Mouse (Mus musculus) heart, adult 2 months (tissue): ENCODE measurements around the gene Cyb561a3. TPM values are rescaled to one million over a fixed set of nuclear protein-coding genes. Genes with fewer than 3 reads are reported as not detected.

ENCODE experiments used
- DNase-seq, 2 experiments: peaks; one replicate each; pipeline ENCODE4 v3.0.0; 2021
- H3K27ac ChIP-seq: fragments of 200-600 bp; 2 replicates; pipeline ENCODE4 v1.8.1; 2022
- H3K27me3 ChIP-seq: fragments of 200-500 bp; 2 replicates; pipeline ENCODE4 v1.6.1; 2012; ENCODE audit warnings: mild to moderate bottlenecking, low read length, inconsistent platforms, mixed read lengths; ENCODE audit not compliant: control insufficient read depth, insufficient read depth
- H3K36me3 ChIP-seq: fragments of 200-500 bp; 2 replicates; pipeline ENCODE4 v1.6.1; 2012; ENCODE audit warnings: low read length, inconsistent platforms; ENCODE audit not compliant: control insufficient read depth, insufficient read depth
- H3K4me1 ChIP-seq: fragments of 200-500 bp; 2 replicates; pipeline ENCODE4 v1.6.1; 2011; ENCODE audit warnings: low read length; ENCODE audit not compliant: control insufficient read depth, insufficient read depth
- H3K4me3 ChIP-seq: fragments of 200-600 bp; 2 replicates; pipeline ENCODE4 v1.8.1; 2022
- H3K79me2 ChIP-seq: fragments of 200-500 bp; replicated peaks from 2 replicates; pipeline ENCODE4 v1.6.1; 2012; ENCODE audit warnings: mild to moderate bottlenecking, inconsistent platforms, low read length, moderate library complexity, mixed read lengths; ENCODE audit not compliant: control insufficient read depth, insufficient read depth
- H3K9ac ChIP-seq: fragments of 200-500 bp; 2 replicates; pipeline ENCODE4 v1.6.1; 2012; ENCODE audit warnings: low read depth, mild to moderate bottlenecking, control low read depth, inconsistent platforms, low read length, mixed read lengths
- CTCF ChIP-seq: fragments of 200-600 bp; IDR thresholded peaks from 2 replicates; pipeline ENCODE4 v1.8.1; 2022; ENCODE audit warnings: antibody characterized with exemption, mild to moderate bottlenecking, moderate library complexity
- EP300 ChIP-seq: fragments of 200-500 bp; IDR thresholded peaks from 2 replicates; pipeline ENCODE4 v1.6.1; 2011; ENCODE audit warnings: low read depth, low read length, control low read depth; ENCODE audit not compliant: insufficient read depth
- POLR2A ChIP-seq: fragments of 200-500 bp; IDR thresholded peaks from 2 replicates; pipeline ENCODE4 v1.6.1; 2011; ENCODE audit warnings: mild to moderate bottlenecking, low read depth, low read length, control low read depth; ENCODE audit not compliant: insufficient read depth
- WGBS: fragments of 180-500 bp; shearing (Covaris S2); methylation state at CpG from one replicate; pipeline ENCODE4 v1.1.7; 2018; 5-methylcytosine and 5-hydroxymethylcytosine counted together
- intact Hi-C: fragments of 180-260 bp; cut with DNase I; formaldehyde crosslinking; loops from one replicate; pipeline ENCODE4 v1.15.1; 2025
- long read RNA-seq: library from polyadenylated mRNA; stranded (forward); transcript quantifications from one replicate; pipeline ENCODE4 v2.0.0, GENCODE M21; 2021
- polyA plus RNA-seq: library from polyadenylated mRNA; depleted of rRNA; stranded (reverse); fragments of >200 nt; gene quantifications from 2 replicates; pipeline ENCODE4 v1.2.3, GENCODE M21; 2012; rRNA removed
- total RNA-seq, 2 experiments: library from RNA; stranded (reverse); gene quantifications; 2 replicates each; pipeline ENCODE4 v1.2.3; 2021

Gene Cyb561a3
- 10 to 100 TPM; 11.3 TPM for total RNA-seq
- 24.3 and 32.2 TPM in 2 replicates for polyA plus RNA-seq
- long read RNA-seq, transcript Cyb561a3-201 (7 exons, 1,474 nt) = major isoform, 8 of 26 reads
- long read RNA-seq, transcript Cyb561a3-209 (8 exons, 3,130 nt) = major isoform, 8 of 26 reads
- long read RNA-seq, partial matches to known transcripts = 2 of 26 reads
- long read RNA-seq, other reads (novel, unspliced or antisense) = 8 of 26 reads

DNA sequence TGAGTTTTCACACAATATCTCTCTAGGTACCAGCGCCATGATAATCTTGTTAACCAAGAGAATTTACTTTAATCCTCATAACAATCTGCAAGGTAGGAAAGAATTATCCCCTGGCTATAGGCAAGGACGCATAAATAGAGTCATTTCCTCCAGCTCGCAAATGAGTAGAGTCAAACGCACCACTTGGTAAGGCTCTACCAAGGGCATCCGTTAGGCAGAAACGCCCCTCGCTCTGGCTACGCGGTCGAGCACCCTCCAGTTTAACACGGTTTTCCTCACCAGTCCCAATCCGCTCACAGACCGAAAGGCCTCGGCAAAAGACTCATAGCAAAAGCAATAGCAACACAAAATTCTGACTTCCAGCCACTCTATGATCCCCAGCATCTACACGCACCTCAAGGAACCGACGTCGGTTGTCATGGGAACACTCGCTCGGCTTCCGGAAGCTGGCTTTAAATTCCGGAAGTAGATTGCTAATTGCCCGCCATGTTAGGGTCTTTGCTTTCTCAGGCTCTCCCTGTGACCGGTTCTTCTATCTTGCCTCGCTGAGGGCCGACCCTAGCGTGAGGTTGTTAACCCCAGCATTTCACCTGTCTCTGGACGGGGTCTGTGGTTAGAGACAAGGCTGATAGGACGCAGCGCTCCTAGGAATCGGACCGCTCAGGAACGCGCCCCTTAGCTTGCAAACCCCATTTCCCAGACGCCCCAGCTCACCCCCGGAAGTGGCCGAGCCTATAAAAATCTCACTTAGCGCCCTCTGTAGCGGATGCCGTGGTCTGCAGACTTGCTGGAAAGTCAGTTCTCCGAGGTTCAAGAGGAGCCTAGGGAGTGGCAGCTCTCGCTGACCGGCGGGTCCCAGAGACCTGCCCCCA lies at the start of gene Cyb561a3, which contains the start of gene Tmem138:
Gene Cyb561a3, plus strand, starts transcription at position 483 of the 872 bp plus-strand sequence.
Gene Tmem138, minus strand, starts transcription at position 673 of the 872 bp plus-strand sequence.
- Histone ChIP-seq H3K4me1 (peaks cover 1% of the 10 kb centered on the region; the same call in 1 of the 2 replicates), H3K27ac (peak within 1 kb of the TSS; percentile 97), H3K36me3 (no peaks in the 10 kb centered on the region), H3K79me2 (peaks cover 2% of the 10 kb centered on the region; the same call in 1 of the 2 replicates), H3K4me3 (peak within 1 kb of the TSS; percentile 90), H3K27me3 (no peaks in the 10 kb centered on the region), H3K9ac (peak within 1 kb of the TSS; percentile 77)
- intact Hi-C loops = loop anchor here (1.0 to 2.0 kb wide), 3 partner anchors 22 to 52 kb away; partner anchors contain the start of genes Cpsf7, Ddb1 and Tkfc
- under 1% methylated on average over 44 of the region's 44 CpGs for WGBS
- peak; percentile 92 to 94 for DNase-seq
- TF ChIP-seq POLR2A = peak; percentile 91
- TF ChIP-seq EP300 = 0 out of 2 replicates have a peak, but pooled peaks have one; percentile 46
- peak; percentile 80 for TF ChIP-seq CTCF

GRCm38 (mm10) chr19:10530082-10530481 lies 46.9 kb upstream of the Cyb561a3 start:
- H3K36me3 ChIP-seq = peaks cover 29% of the 10 kb centered on the region
- no peaks in the 10 kb centered on the region for H3K27me3 ChIP-seq
- no peak overlapping the region for H3K9ac ChIP-seq
- H3K79me2 ChIP-seq = peaks cover 7% of the 10 kb centered on the region; the same call in 1 of the 2 replicates
- WGBS = 98% methylated on average over 1 of the region's 1 CpGs
- H3K27ac ChIP-seq = no peak overlapping the region
- TF ChIP-seq POLR2A (no peak), CTCF (peak; percentile 47), EP300 (no peak)
- H3K4me1 ChIP-seq = peaks cover 10% of the 10 kb centered on the region
- DNase-seq = no peak
- H3K4me3 ChIP-seq = no peak overlapping the region
- intact Hi-C loops = no loop called here

- 77% methylated on average over 5 of the region's 5 CpGs for WGBS
- Histone ChIP-seq H3K4me1 (no peaks in the 10 kb centered on the region), H3K9ac (no peak overlapping the region), H3K79me2 (no peaks in the 10 kb centered on the region), H3K27me3 (no peaks in the 10 kb centered on the region), H3K36me3 (peaks cover 15% of the 10 kb centered on the region), H3K4me3 (no peak overlapping the region), H3K27ac (no peak overlapping the region)
- no peak for DNase-seq
- intact Hi-C loops = no loop called here
- TF ChIP-seq EP300 (no peak), CTCF (no peak), POLR2A (no peak)
Observed at GRCm38 (mm10) chr19:10539454-10539853, 37.5 kb upstream of the Cyb561a3 start.

- 0 out of 2 replicates have a peak, but pooled peaks cover 2% of the 10 kb centered on the region for H3K4me1 ChIP-seq
- WGBS = 1% methylated on average over 43 of the region's 43 CpGs
- DNase-seq = peak; percentile 88 to 90
- TF ChIP-seq CTCF = peak; percentile 30; the same call in 1 of the 2 replicates
- TF ChIP-seq POLR2A = peak; percentile 80
- TF ChIP-seq EP300 = 0 out of 2 replicates have a peak, but pooled peaks have one; percentile 30
- no peaks in the 10 kb centered on the region for H3K79me2 ChIP-seq
- peak within 1 kb of the TSS; percentile 62 for H3K9ac ChIP-seq
- no peaks in the 10 kb centered on the region for H3K27me3 ChIP-seq
- intact Hi-C loops = loop anchor here (1.0 to 2.0 kb wide), 3 partner anchors 21 to 49 kb away; partner anchors contain the start of genes Cpsf7, Cyb561a3, Ddb1 and Tkfc
- peaks cover 2% of the 10 kb centered on the region; the same call in 1 of the 2 replicates for H3K36me3 ChIP-seq
- H3K4me3 ChIP-seq = peak within 1 kb of the TSS; percentile 84
- H3K27ac ChIP-seq = peak within 1 kb of the TSS; percentile 84
Observed at GRCm38 (mm10) chr19:10555624-10556510, 21.1 kb upstream of the Cyb561a3 start, which contains the start of gene Tmem216. TSS of gene Tmem216 (minus strand) at chr19:10556238.

GRCm38 (mm10) chr19:10557001-10557400 lies 20.0 kb upstream of the Cyb561a3 start:
- Histone ChIP-seq H3K27ac (no peak overlapping the region), H3K36me3 (peaks cover 2% of the 10 kb centered on the region; the same call in 1 of the 2 replicates), H3K9ac (no peak overlapping the region), H3K27me3 (no peaks in the 10 kb centered on the region), H3K4me1 (peaks cover 5% of the 10 kb centered on the region), H3K4me3 (no peak overlapping the region), H3K79me2 (no peaks in the 10 kb centered on the region)
- intact Hi-C loops = no loop called here
- no peak for TF ChIP-seq CTCF
- no peak for TF ChIP-seq POLR2A
- TF ChIP-seq EP300 = no peak
- WGBS = 78% methylated on average over 2 of the region's 2 CpGs
- no peak for DNase-seq
